Mouse (Mus musculus) hematopoietic stem cell, adult 5-6 weeks (primary cell): Measurements from ENCODE around the gene Dnajc14. TPM values are rescaled to one million over a fixed set of nuclear protein-coding genes. Genes with fewer than 3 reads are reported as not detected.

Source experiments
- ATAC-seq, 2 experiments: fragments of 125-278 bp in 1 of 2; replicated peaks in 1 of 2; 2 replicates each; pipeline ENCODE4 v1.8.0; 2016 to 2017; ENCODE audit warnings: inconsistent platforms in 2 of 2, mild to moderate bottlenecking in 2 of 2, moderate number of reproducible peaks in 2 of 2, low read depth in 1 of 2, moderate TSS enrichment in 1 of 2; ENCODE audit not compliant: low FRiP score in 2 of 2, poor library complexity in 2 of 2, severe bottlenecking in 2 of 2, insufficient read depth in 1 of 2, low TSS enrichment in 1 of 2
- total RNA-seq: library from RNA; stranded (forward); fragments of 172-1452, 232-1000 nt; gene quantifications from 2 replicates; pipeline ENCODE4 v1.2.3, GENCODE M21; 2017

Dnajc14 gene
- total RNA-seq, 1 experiment from 2014 or later = 48.0 TPM

GRCm38 (mm10) chr10:128866042-128866441, 62.2 kb downstream of the Dnajc14 start:
- ATAC-seq = no peak

- ATAC-seq = no peak
These were observed 62.7 kb downstream of the Dnajc14 start for GRCm38 (mm10) chr10:128866518-128866917.

Other genes with a start within 250 kb of the Dnajc14 start
- 225 and 337 TPM in 2 replicates for gene Pa2g4, start 238.1 kb upstream of the Dnajc14 start, total RNA-seq
- 0.99 and 1.8 TPM in 2 replicates for gene Erbb3, start 214.4 kb upstream of the Dnajc14 start, total RNA-seq
- 1,013 and 1,172 TPM in 2 replicates for gene Rps26, start 177.3 kb upstream of the Dnajc14 start, total RNA-seq
- gene Ikzf4, start 158.1 kb upstream of the Dnajc14 start, total RNA-seq = 0.06 and 0.50 TPM in 2 replicates
- 7.7 and 8.0 TPM in 2 replicates for gene Suox, start 130.0 kb upstream of the Dnajc14 start, total RNA-seq
- 36.4 and 51.5 TPM in 2 replicates for gene Rab5b, start 107.8 kb upstream of the Dnajc14 start, total RNA-seq
- 1.2 and 1.8 TPM in 2 replicates for gene Pmel, start 99.9 kb upstream of the Dnajc14 start, total RNA-seq
- 72.5 and 89.6 TPM in 2 replicates for gene Cdk2, start 99.0 kb upstream of the Dnajc14 start, total RNA-seq
- gene Dgka, start 59.2 kb upstream of the Dnajc14 start, total RNA-seq = 15.4 and 17.8 TPM in 2 replicates
- 29.2 and 57.2 TPM in 2 replicates for gene Pym1, start 56.2 kb upstream of the Dnajc14 start, total RNA-seq
- 1.0 TPM in 1 of 2 replicates, not detected in the other for gene Mmp19, start 13.2 kb upstream of the Dnajc14 start, total RNA-seq
- gene Tmem198b, start 308 bp downstream of the Dnajc14 start, total RNA-seq = 4.9 and 6.8 TPM in 2 replicates
- 200 and 239 TPM in 2 replicates for gene Sarnp, start 13.3 kb downstream of the Dnajc14 start, total RNA-seq
- 61.1 and 74.1 TPM in 2 replicates for gene Ormdl2, start 17.6 kb downstream of the Dnajc14 start, total RNA-seq
- gene Gdf11, start 87.7 kb downstream of the Dnajc14 start, total RNA-seq = 1.8 and 2.7 TPM in 2 replicates
- 54.5 and 113 TPM in 2 replicates for gene Cd63, start 96.9 kb downstream of the Dnajc14 start, total RNA-seq
- gene Rdh5, start 118.8 kb downstream of the Dnajc14 start, total RNA-seq = 1.3 and 5.1 TPM in 2 replicates
- gene Bloc1s1, start 120.0 kb downstream of the Dnajc14 start, total RNA-seq = 52.2 and 102 TPM in 2 replicates
- not detected in 2 replicates for gene Itga7, start 129.8 kb downstream of the Dnajc14 start, total RNA-seq
- not detected in 2 replicates for gene Mettl7b, start 156.9 kb downstream of the Dnajc14 start, total RNA-seq
- not detected in 2 replicates for gene Olfr9, start 185.4 kb downstream of the Dnajc14 start, total RNA-seq
- gene Olfr763, start 206.7 kb downstream of the Dnajc14 start, total RNA-seq = not detected in 2 replicates
- gene Olfr764-ps1, start 235.8 kb downstream of the Dnajc14 start, total RNA-seq = not detected in 2 replicates
- gene Olfr765, start 245.9 kb downstream of the Dnajc14 start, total RNA-seq = not detected in 2 replicates